9 mouse cellular contexts compared by ENCODE assay signal in genomic region chr19:7113574-7113973, GRCm38 (mm10). TPM values are rescaled to one million over a fixed set of nuclear protein-coding genes. Genes with fewer than 3 reads are reported as not detected.
DNase-seq lines count a peak whose midpoint lies in the region; ATAC-seq and TF ChIP-seq lines count a peak whose summit lies in the region.
"Had no signal": no experiment of that assay in that cellular context is flagged by ENCODE, and none has a peak within 500 bp of the region (broad histone marks: within the 10 kb centered on the region; RNA-seq: fewer than 3 reads in every experiment).

No protein-coding gene starts in this region.

- H3K9me3 ChIP-seq in heart, embryonic 14.5 days (ENCODE audit: control insufficient read depth, low read length), result no peaks in the 10 kb centered on the region
- H3K9me3 ChIP-seq in E14TG2a.4 (ENCODE audit: low read length), result no peaks in the 10 kb centered on the region
- no peaks in the 10 kb centered on the region for H3K9me3 ChIP-seq in forebrain, embryonic 12.5 days
- H3K9me3 ChIP-seq in limb, embryonic 15.5 days, result no peaks in the 10 kb centered on the region
- no peaks in the 10 kb centered on the region for H3K9me3 ChIP-seq in intestine, embryonic 15.5 days

- peaks cover 29 to 49% of the 10 kb centered on the region in 2 experiments for H3K4me1 ChIP-seq in heart, embryonic 14.5 days (ENCODE audit: control insufficient read depth in 2 of 2, insufficient read depth in 2 of 2, low read length in 2 of 2)
- peaks cover 63% of the 10 kb centered on the region for H3K4me1 ChIP-seq in E14TG2a.4 (replicated peaks; ENCODE audit: low read depth, low read length)
- peaks cover 80% of the 10 kb centered on the region for H3K4me1 ChIP-seq in forebrain, embryonic 12.5 days
- peaks cover 53% of the 10 kb centered on the region for H3K4me1 ChIP-seq in limb, embryonic 15.5 days
- peaks cover 35% of the 10 kb centered on the region for H3K4me1 ChIP-seq in intestine, embryonic 15.5 days (replicated peaks)

- no peak for DNase-seq in heart, postnatal 10 days
- no peak for DNase-seq in testis, postnatal 14 days (ENCODE audit: low spot score)
- DNase-seq: cerebellum, adult 11-12 months had no signal

- ATAC-seq in heart, embryonic 14.5 days (ENCODE audit: insufficient number of reproducible peaks, insufficient read depth, low FRiP score, low read depth), result no peak
- peak; percentile 44; the same call in 1 of the 2 replicates for ATAC-seq in forebrain, embryonic 12.5 days (ENCODE audit: low FRiP score)
- no peak for ATAC-seq in limb, embryonic 15.5 days (ENCODE audit: insufficient number of reproducible peaks, low FRiP score, low TSS enrichment, low read depth)
- ATAC-seq in megakaryocyte-erythroid progenitor cell, adult 5-6 weeks (replicated peaks; ENCODE audit: low FRiP score, low TSS enrichment, poor library complexity, severe bottlenecking), result no peak
- ATAC-seq in intestine, embryonic 15.5 days, result no peak

- H3K4me3 ChIP-seq in heart, embryonic 14.5 days (ENCODE audit: control insufficient read depth in 1 of 2, insufficient read depth in 1 of 2, low read depth in 1 of 2, low read length in 2 of 2), result no peak overlapping the region
- peak overlapping the region; percentile 71 for H3K4me3 ChIP-seq in E14TG2a.4 (replicated peaks; ENCODE audit: low read length)
- no peak overlapping the region for H3K4me3 ChIP-seq in forebrain, embryonic 12.5 days (replicated peaks)
- no peak overlapping the region for H3K4me3 ChIP-seq in limb, embryonic 15.5 days
- H3K4me3 ChIP-seq in intestine, embryonic 15.5 days (replicated peaks), result no peak overlapping the region

- H3K27ac ChIP-seq in heart, embryonic 14.5 days (replicated peaks in 1 of 2; ENCODE audit: control insufficient read depth in 1 of 2, insufficient read depth in 1 of 2, low read depth in 2 of 2, low read length in 2 of 2), result 0 out of 4 replicates have a peak overlapping the region, but pooled peaks of 1 of the 2 experiments have one; percentile 19
- peak overlapping the region; percentile 79 for H3K27ac ChIP-seq in forebrain, embryonic 12.5 days
- H3K27ac ChIP-seq in limb, embryonic 15.5 days, result peak overlapping the region; percentile 61; the same call in 1 of the 2 replicates
- no peak overlapping the region for H3K27ac ChIP-seq in intestine, embryonic 15.5 days

- no peaks in the 10 kb centered on the region for H3K27me3 ChIP-seq in heart, embryonic 14.5 days (ENCODE audit: control insufficient read depth, insufficient read depth, low read length)
- peaks cover 22% of the 10 kb centered on the region for H3K27me3 ChIP-seq in E14TG2a.4 (ENCODE audit: insufficient read depth, low read length)
- peaks cover 16% of the 10 kb centered on the region for H3K27me3 ChIP-seq in forebrain, embryonic 12.5 days
- H3K27me3 ChIP-seq in limb, embryonic 15.5 days, result peaks cover 6% of the 10 kb centered on the region; the same call in 1 of the 2 replicates
- no peaks in the 10 kb centered on the region; the same call in 1 of the 2 replicates for H3K27me3 ChIP-seq in intestine, embryonic 15.5 days (replicated peaks)

- intact Hi-C loops in heart, postnatal 10 days (cut with DNase I), result no loop called here

- 68% methylated on average over 14 of the region's 14 CpGs for WGBS in heart, embryonic 14.5 days
- 8% methylated on average over 14 of the region's 14 CpGs for WGBS in forebrain, embryonic 12.5 days
- WGBS in limb, embryonic 15.5 days, result 19% methylated on average over 14 of the region's 14 CpGs
- WGBS in intestine, embryonic 15.5 days, result 51% methylated on average over 14 of the region's 14 CpGs

- no peaks in the 10 kb centered on the region for H3K36me3 ChIP-seq in heart, embryonic 14.5 days (ENCODE audit: control insufficient read depth, insufficient read depth, low read length)
- H3K36me3 ChIP-seq in E14TG2a.4 (ENCODE audit: insufficient read depth, low read length), result no peaks in the 10 kb centered on the region
- H3K36me3 ChIP-seq in forebrain, embryonic 12.5 days (replicated peaks), result no peaks in the 10 kb centered on the region
- no peaks in the 10 kb centered on the region for H3K36me3 ChIP-seq in limb, embryonic 15.5 days
- no peaks in the 10 kb centered on the region for H3K36me3 ChIP-seq in intestine, embryonic 15.5 days

- TF ChIP-seq CTCF in E14TG2a.4 (conservative IDR thresholded peaks at IDR 0.05; ENCODE audit: low read length), result no peak

- H3K9ac ChIP-seq in heart, embryonic 14.5 days (ENCODE audit: low read length), result peak overlapping the region; percentile 21; the same call in 1 of the 2 replicates
- H3K9ac ChIP-seq in forebrain, embryonic 12.5 days, result peak overlapping the region; percentile 9; the same call in 1 of the 2 replicates
- 0 out of 2 replicates have a peak overlapping the region, but pooled peaks have one; percentile 14 for H3K9ac ChIP-seq in limb, embryonic 15.5 days
- no peak overlapping the region for H3K9ac ChIP-seq in intestine, embryonic 15.5 days

- no peak overlapping the region for H3K4me2 ChIP-seq in heart, embryonic 14.5 days (ENCODE audit: low read length)
- H3K4me2 ChIP-seq in forebrain, embryonic 12.5 days, result no peak overlapping the region
- no peak overlapping the region for H3K4me2 ChIP-seq in limb, embryonic 15.5 days
- H3K4me2 ChIP-seq in intestine, embryonic 15.5 days (replicated peaks), result no peak overlapping the region

RNA-seq across cellular contexts. Expression of gene Flrt1, which starts 8.0 kb away (rescaled TPM):
- 1.4 and 1.5 TPM in 2 replicates for polyA plus RNA-seq in heart, embryonic 14.5 days (2014; fragmentation: Nextera tagmentation; extraction: Ambion mirVana)
- total RNA-seq in heart, postnatal 10 days (2021), result 1 to 10 TPM; 1.2 to 1.3 TPM
- polyA plus RNA-seq in forebrain, embryonic 12.5 days (2016; fragmentation: Nextera tagmentation; extraction: Ambion mirVana), result 7.3 and 8.0 TPM in 2 replicates
- 5.6 and 5.8 TPM in 2 replicates for polyA plus RNA-seq in limb, embryonic 15.5 days (2015; fragmentation: Nextera tagmentation; extraction: Ambion mirVana)
- total RNA-seq in megakaryocyte-erythroid progenitor cell, adult 5-6 weeks (2014; fragmentation: Nextera tagmentation), result not detected in 2 replicates
- total RNA-seq in megakaryocyte-erythroid progenitor cell, adult 5-6 weeks (2017), result not detected in 2 replicates
- polyA plus RNA-seq in intestine, embryonic 15.5 days (2015; fragmentation: Nextera tagmentation; extraction: Ambion mirVana), result 1.8 and 2.1 TPM in 2 replicates

RNA-seq across cellular contexts. Expression of gene Macrod1, which starts 57.0 kb away (rescaled TPM):
- polyA plus RNA-seq in heart, embryonic 14.5 days (2014; fragmentation: Nextera tagmentation; extraction: Ambion mirVana), result 50.5 and 53.0 TPM in 2 replicates
- 100 to 1,000 TPM; 168 to 172 TPM for total RNA-seq in heart, postnatal 10 days (2021)
- 4.4 and 5.3 TPM in 2 replicates for polyA plus RNA-seq in forebrain, embryonic 12.5 days (2016; fragmentation: Nextera tagmentation; extraction: Ambion mirVana)
- 18.2 and 27.2 TPM in 2 replicates for polyA plus RNA-seq in limb, embryonic 15.5 days (2015; fragmentation: Nextera tagmentation; extraction: Ambion mirVana)
- 19.1 and 25.9 TPM in 2 replicates for total RNA-seq in megakaryocyte-erythroid progenitor cell, adult 5-6 weeks (2014; fragmentation: Nextera tagmentation)
- total RNA-seq in megakaryocyte-erythroid progenitor cell, adult 5-6 weeks (2017), result 6.1 and 10.3 TPM in 2 replicates
- 11.8 and 11.9 TPM in 2 replicates for polyA plus RNA-seq in intestine, embryonic 15.5 days (2015; fragmentation: Nextera tagmentation; extraction: Ambion mirVana)
